Mouse (Mus musculus): Measurements from ENCODE around the gene Ccdc185.

The Ccdc185 gene

GRCm38 (mm10) chr1:182747081-182747480, 1.9 kb downstream of the Ccdc185 start:
- no peak for DNase-seq (ENCODE audit: low read depth)

- DNase-seq (ENCODE audit: low read depth), result no peak
Measured at GRCm38 (mm10) chr1:182735891-182736290, 13.1 kb downstream of the Ccdc185 start.

- DNase-seq (ENCODE audit: low read depth), result no peak
Measured at GRCm38 (mm10) chr1:182732695-182733094, 16.3 kb downstream of the Ccdc185 start.

GRCm38 (mm10) chr1:182729002-182729401, 20.0 kb downstream of the Ccdc185 start:
- DNase-seq (ENCODE audit: low read depth), result no peak

- DNase-seq (ENCODE audit: low read depth), result no peak
Measured at GRCm38 (mm10) chr1:182727541-182727940, 21.4 kb downstream of the Ccdc185 start.

GRCm38 (mm10) chr1:182714236-182714935, 34.6 kb downstream of the Ccdc185 start:
- no peak for DNase-seq (ENCODE audit: low read depth)

- no peak for DNase-seq (ENCODE audit: low read depth)
Measured at GRCm38 (mm10) chr1:182711360-182711933, 37.5 kb downstream of the Ccdc185 start.

GRCm38 (mm10) chr1:182707459-182707858, 41.5 kb downstream of the Ccdc185 start:
- DNase-seq (ENCODE audit: low read depth), result no peak

- no peak for DNase-seq (ENCODE audit: low read depth)
Measured at GRCm38 (mm10) chr1:182704882-182705281, 44.1 kb downstream of the Ccdc185 start.

- DNase-seq (ENCODE audit: low read depth), result no peak
Measured at GRCm38 (mm10) chr1:182699392-182700347, 49.3 kb downstream of the Ccdc185 start.

All from fibroblast of lung, adult 2 months (primary cell).